Mouse (Mus musculus) forebrain, embryonic 15.5 days (tissue): ENCODE measurements around the gene Mlana. TPM values are rescaled to one million over a fixed set of nuclear protein-coding genes. Genes with fewer than 3 reads are reported as not detected.

Experiments used
- ATAC-seq: fragments of 200-750 bp; cut with Nextera tagmentation; replicated peaks from 2 replicates; pipeline ENCODE4 v1.8.0; 2017; ENCODE audit warnings: mild to moderate bottlenecking, moderate TSS enrichment, moderate library complexity
- H3K27ac ChIP-seq: fragments of 300-500 bp; sonication (generic); replicated peaks from 2 replicates; pipeline ENCODE4 v1.5.1; 2015; ENCODE audit warnings: mild to moderate bottlenecking, inconsistent platforms
- H3K27me3 ChIP-seq: fragments of 300-500 bp; sonication (generic); 2 replicates; pipeline ENCODE4 v1.6.1; 2015; ENCODE audit warnings: inconsistent platforms
- H3K36me3 ChIP-seq: fragments of 300-500 bp; sonication (generic); 2 replicates; pipeline ENCODE4 v1.6.1; 2015; ENCODE audit warnings: mild to moderate bottlenecking, inconsistent platforms
- H3K4me1 ChIP-seq: fragments of 300-500 bp; sonication (generic); 2 replicates; pipeline ENCODE4 v1.6.1; 2015; ENCODE audit warnings: inconsistent platforms
- H3K4me2 ChIP-seq: fragments of 300-500 bp; sonication (generic); replicated peaks from 2 replicates; pipeline ENCODE4 v1.6.1; 2015; ENCODE audit warnings: mild to moderate bottlenecking, inconsistent platforms
- H3K4me3 ChIP-seq: fragments of 300-500 bp; sonication (generic); 2 replicates; pipeline ENCODE4 v1.5.1; 2015; ENCODE audit warnings: mild to moderate bottlenecking, inconsistent platforms
- H3K9ac ChIP-seq: fragments of 300-500 bp; sonication (generic); replicated peaks from 2 replicates; pipeline ENCODE4 v1.6.1; 2015; ENCODE audit warnings: mild to moderate bottlenecking, inconsistent platforms
- H3K9me3 ChIP-seq: fragments of 300-500 bp; sonication (generic); 2 replicates; pipeline ENCODE4 v1.6.1; 2016; ENCODE audit warnings: inconsistent platforms
- WGBS: fragments of 180-500 bp; shearing (Covaris S2); methylation state at CpG from one replicate; pipeline ENCODE4 v1.1.7; 2015; ENCODE audit warnings: mixed read lengths; 5-methylcytosine and 5-hydroxymethylcytosine counted together
- polyA plus RNA-seq: library from polyadenylated mRNA; unstranded; fragments of >200 nt; fragmentation: Nextera tagmentation; extraction: Ambion mirVana; gene quantifications from 2 replicates; pipeline ENCODE4 v1.2.1, GENCODE M21; 2015

Gene Mlana
- polyA plus RNA-seq, 1 experiment from 2014 or later = not detected

GRCm38 (mm10) chr19:29713451-29713850, 15.8 kb downstream of the Mlana start:
- H3K36me3 ChIP-seq = peaks cover 28% of the 10 kb centered on the region
- no peak for ATAC-seq
- H3K4me1 ChIP-seq = no peaks in the 10 kb centered on the region
- no peak overlapping the region for H3K4me3 ChIP-seq
- H3K27ac ChIP-seq = no peak overlapping the region
- H3K9ac ChIP-seq = no peak overlapping the region
- 88% methylated on average over 4 of the region's 4 CpGs for WGBS
- H3K9me3 ChIP-seq = no peaks in the 10 kb centered on the region
- no peak overlapping the region for H3K4me2 ChIP-seq
- H3K27me3 ChIP-seq = no peaks in the 10 kb centered on the region

GRCm38 (mm10) chr19:29717854-29718253, 20.2 kb downstream of the Mlana start:
- WGBS = 82% methylated on average over 3 of the region's 3 CpGs
- no peak for ATAC-seq
- Histone ChIP-seq H3K36me3 (peaks cover 35% of the 10 kb centered on the region), H3K9ac (no peak overlapping the region), H3K9me3 (no peaks in the 10 kb centered on the region), H3K27ac (no peak overlapping the region), H3K4me3 (no peak overlapping the region), H3K4me2 (no peak overlapping the region), H3K27me3 (no peaks in the 10 kb centered on the region), H3K4me1 (no peaks in the 10 kb centered on the region)

- ATAC-seq = no peak
- H3K4me3 ChIP-seq = no peak overlapping the region
- H3K9me3 ChIP-seq = no peaks in the 10 kb centered on the region
- H3K27ac ChIP-seq = no peak overlapping the region
- no peaks in the 10 kb centered on the region for H3K4me1 ChIP-seq
- H3K27me3 ChIP-seq = no peaks in the 10 kb centered on the region
- WGBS = 93% methylated on average over 3 of the region's 3 CpGs
- H3K9ac ChIP-seq = no peak overlapping the region
- peaks cover 35% of the 10 kb centered on the region for H3K36me3 ChIP-seq
- no peak overlapping the region for H3K4me2 ChIP-seq
Measured at GRCm38 (mm10) chr19:29718476-29718875, 20.9 kb downstream of the Mlana start.

GRCm38 (mm10) chr19:29735421-29735820, 37.8 kb downstream of the Mlana start:
- no peak for ATAC-seq
- WGBS = 81% methylated on average over 3 of the region's 3 CpGs

GRCm38 (mm10) chr19:29739608-29740007, 42.0 kb downstream of the Mlana start:
- no peak overlapping the region for H3K4me3 ChIP-seq
- 86% methylated on average over 2 of the region's 2 CpGs for WGBS
- H3K36me3 ChIP-seq = no peaks in the 10 kb centered on the region
- no peak overlapping the region for H3K9ac ChIP-seq
- ATAC-seq = no peak
- H3K27ac ChIP-seq = no peak overlapping the region
- no peak overlapping the region for H3K4me2 ChIP-seq
- H3K9me3 ChIP-seq = no peaks in the 10 kb centered on the region
- H3K27me3 ChIP-seq = no peaks in the 10 kb centered on the region
- H3K4me1 ChIP-seq = no peaks in the 10 kb centered on the region

More at GRCm38 (mm10) chr19:29735421-29735820, 37.8 kb downstream of the Mlana start:
- no peak overlapping the region for H3K27ac ChIP-seq
- no peaks in the 10 kb centered on the region for H3K9me3 ChIP-seq
- H3K4me2 ChIP-seq = no peak overlapping the region
- no peaks in the 10 kb centered on the region for H3K4me1 ChIP-seq
- H3K4me3 ChIP-seq = no peak overlapping the region
- H3K36me3 ChIP-seq = no peaks in the 10 kb centered on the region
- H3K9ac ChIP-seq = no peak overlapping the region
- H3K27me3 ChIP-seq = no peaks in the 10 kb centered on the region

GRCm38 (mm10) chr19:29740661-29741060, 43.0 kb downstream of the Mlana start:
- H3K36me3 ChIP-seq = no peaks in the 10 kb centered on the region
- no peaks in the 10 kb centered on the region for H3K27me3 ChIP-seq
- no peaks in the 10 kb centered on the region for H3K9me3 ChIP-seq
- 89% methylated on average over 1 of the region's 1 CpGs for WGBS
- no peak overlapping the region for H3K9ac ChIP-seq
- no peak overlapping the region for H3K4me2 ChIP-seq
- no peak for ATAC-seq
- no peaks in the 10 kb centered on the region for H3K4me1 ChIP-seq
- no peak overlapping the region for H3K4me3 ChIP-seq
- no peak overlapping the region for H3K27ac ChIP-seq

- H3K4me2 ChIP-seq = no peak overlapping the region
- no peaks in the 10 kb centered on the region for H3K4me1 ChIP-seq
- no peak overlapping the region for H3K27ac ChIP-seq
- no peaks in the 10 kb centered on the region for H3K9me3 ChIP-seq
- H3K27me3 ChIP-seq = no peaks in the 10 kb centered on the region
- ATAC-seq = no peak
- WGBS = 88% methylated on average over 5 of the region's 5 CpGs
- H3K9ac ChIP-seq = no peak overlapping the region
- H3K4me3 ChIP-seq = no peak overlapping the region
- H3K36me3 ChIP-seq = no peaks in the 10 kb centered on the region
Measured at GRCm38 (mm10) chr19:29743531-29743930, 45.9 kb downstream of the Mlana start.

- ATAC-seq = no peak
- H3K27ac ChIP-seq = no peak overlapping the region
- H3K4me3 ChIP-seq = no peak overlapping the region
- no peaks in the 10 kb centered on the region for H3K9me3 ChIP-seq
- 93% methylated on average over 3 of the region's 3 CpGs for WGBS
- H3K4me1 ChIP-seq = no peaks in the 10 kb centered on the region
- no peaks in the 10 kb centered on the region for H3K36me3 ChIP-seq
- no peaks in the 10 kb centered on the region for H3K27me3 ChIP-seq
- no peak overlapping the region for H3K4me2 ChIP-seq
- no peak overlapping the region for H3K9ac ChIP-seq
Measured at GRCm38 (mm10) chr19:29750994-29751393, 53.4 kb downstream of the Mlana start.

- H3K4me3 ChIP-seq = no peak overlapping the region
- no peak overlapping the region for H3K9ac ChIP-seq
- no peaks in the 10 kb centered on the region for H3K9me3 ChIP-seq
- WGBS = 86% methylated on average over 2 of the region's 2 CpGs
- no peaks in the 10 kb centered on the region for H3K27me3 ChIP-seq
- no peaks in the 10 kb centered on the region for H3K4me1 ChIP-seq
- H3K27ac ChIP-seq = no peak overlapping the region
- H3K4me2 ChIP-seq = no peak overlapping the region
- H3K36me3 ChIP-seq = no peaks in the 10 kb centered on the region
- no peak for ATAC-seq
Measured at GRCm38 (mm10) chr19:29753939-29754338, 56.3 kb downstream of the Mlana start.

Other genes with a start within 250 kb of the Mlana start
- 13.2 and 13.4 TPM in 2 replicates for gene Ric1, start 175.5 kb upstream of the Mlana start, polyA plus RNA-seq
- 7.1 and 8.0 TPM in 2 replicates for gene Ermp1, start 49.4 kb upstream of the Mlana start, polyA plus RNA-seq
- gene 9930021J03Rik, start 108.2 kb downstream of the Mlana start, polyA plus RNA-seq = 7.6 and 8.1 TPM in 2 replicates
- 35.8 and 39.6 TPM in 2 replicates for gene Ranbp6, start 115.2 kb downstream of the Mlana start, polyA plus RNA-seq
- gene Il33, start 227.3 kb downstream of the Mlana start, polyA plus RNA-seq = 0.29 and 0.34 TPM in 2 replicates